Mouse (Mus musculus): Measurements from ENCODE around the gene Zfp644. TPM values are rescaled to one million over a fixed set of nuclear protein-coding genes. Genes with fewer than 3 reads are reported as not detected.

Zfp644 gene
- total RNA-seq, 2 experiments from 2014 or later: 41.3 to 43.0 TPM

GRCm38 (mm10) chr5:106664910-106665309 lies 32.2 kb downstream of the Zfp644 start:
- DNase-seq: no peak

- DNase-seq: no peak
Observed at GRCm38 (mm10) chr5:106660867-106661266, 36.2 kb downstream of the Zfp644 start.

- DNase-seq: no peak
Observed at GRCm38 (mm10) chr5:106652790-106653328, 44.2 kb downstream of the Zfp644 start.

- no peak for DNase-seq
Observed at GRCm38 (mm10) chr5:106652220-106652753, 44.8 kb downstream of the Zfp644 start.

GRCm38 (mm10) chr5:106649995-106650394 lies 47.1 kb downstream of the Zfp644 start:
- no peak for DNase-seq

- no peak for DNase-seq
Observed at GRCm38 (mm10) chr5:106649441-106649840, 47.6 kb downstream of the Zfp644 start.

- no peak for DNase-seq
Observed at GRCm38 (mm10) chr5:106643434-106643833, 53.7 kb downstream of the Zfp644 start.

- DNase-seq: no peak
Observed at GRCm38 (mm10) chr5:106641876-106642275, 55.2 kb downstream of the Zfp644 start.

- DNase-seq: no peak
Observed at GRCm38 (mm10) chr5:106640235-106640809, 56.8 kb downstream of the Zfp644 start.

GRCm38 (mm10) chr5:106639627-106640026 lies 57.5 kb downstream of the Zfp644 start:
- DNase-seq: no peak

- DNase-seq: no peak
Observed at GRCm38 (mm10) chr5:106636423-106636946, 60.6 kb downstream of the Zfp644 start.

GRCm38 (mm10) chr5:106628369-106629149 lies 68.5 kb downstream of the Zfp644 start:
- no peak for DNase-seq

- no peak for DNase-seq
Observed at GRCm38 (mm10) chr5:106623337-106623736, 73.8 kb downstream of the Zfp644 start.

GRCm38 (mm10) chr5:106622193-106622592 lies 74.9 kb downstream of the Zfp644 start:
- DNase-seq: no peak

GRCm38 (mm10) chr5:106620446-106620845 lies 76.6 kb downstream of the Zfp644 start:
- no peak for DNase-seq

- DNase-seq: no peak
Observed at GRCm38 (mm10) chr5:106615006-106615405, 82.1 kb downstream of the Zfp644 start.

- DNase-seq: no peak
Observed at GRCm38 (mm10) chr5:106614570-106614969, 82.5 kb downstream of the Zfp644 start.

GRCm38 (mm10) chr5:106612151-106612550 lies 84.9 kb downstream of the Zfp644 start:
- DNase-seq: no peak

GRCm38 (mm10) chr5:106608798-106609197 lies 88.3 kb downstream of the Zfp644 start, which contains the start of gene Gm17304:
Gene Gm17304 (plus strand): TSS chr5:106609098.
- DNase-seq: no peak

GRCm38 (mm10) chr5:106607081-106607480 lies 90.0 kb downstream of the Zfp644 start:
- no peak for DNase-seq

GRCm38 (mm10) chr5:106605096-106605495 lies 92.0 kb downstream of the Zfp644 start:
- no peak for DNase-seq

GRCm38 (mm10) chr5:106604381-106604780 lies 92.7 kb downstream of the Zfp644 start:
- DNase-seq: no peak

GRCm38 (mm10) chr5:106599482-106599881 lies 97.6 kb downstream of the Zfp644 start:
- no peak for DNase-seq
